Mouse (Mus musculus) lung, postnatal 10 days (tissue): ENCODE data around the gene Carmil3.

ENCODE experiments used
- DNase-seq: peaks from one replicate; pipeline ENCODE4 v3.0.0; 2021

The Carmil3 gene

GRCm38 (mm10) chr14:55544334-55544733 lies 53.9 kb downstream of the Carmil3 start:
- no peak for DNase-seq

- no peak for DNase-seq
These were observed 59.7 kb downstream of the Carmil3 start for GRCm38 (mm10) chr14:55550191-55550590.

DNA sequence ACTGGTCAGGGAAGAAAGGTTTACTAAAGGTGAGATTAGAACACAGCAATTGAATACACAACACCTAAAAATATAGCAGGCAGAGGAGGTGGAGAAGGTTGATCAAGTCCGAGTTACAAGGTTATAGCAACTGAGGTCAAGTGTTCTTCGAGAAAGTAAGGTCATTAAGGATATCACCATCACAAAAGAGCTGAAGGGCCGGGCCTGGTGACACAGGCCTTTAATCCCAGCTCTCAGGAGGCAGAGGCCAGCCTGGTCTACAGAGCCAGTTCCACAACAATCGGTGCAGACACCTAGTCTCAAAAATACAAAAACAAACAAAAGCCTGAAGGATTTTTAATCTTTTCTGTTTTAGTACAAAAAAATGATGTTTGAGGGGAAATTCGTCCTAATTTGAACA lies 60.9 kb downstream of the Carmil3 start:
- DNase-seq = no peak

DNA sequence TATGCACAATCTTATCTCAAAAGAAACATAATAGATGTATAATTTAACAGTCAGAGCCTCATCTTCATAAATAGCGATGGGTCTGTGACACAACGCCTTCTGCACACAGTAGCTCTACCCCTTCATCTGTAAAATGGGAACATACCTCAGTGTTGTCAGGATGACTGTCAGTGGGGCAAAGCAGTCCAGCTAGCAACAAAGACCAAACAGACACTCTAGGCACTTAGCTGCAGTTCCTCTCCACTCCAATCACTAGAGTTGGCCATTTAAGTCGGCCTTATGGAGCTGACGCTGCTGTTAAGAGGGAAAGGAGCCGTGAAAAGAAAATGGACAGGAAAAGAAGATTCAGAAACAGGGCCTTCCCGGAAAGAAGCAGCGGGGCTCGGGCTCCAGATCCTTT lies 61.3 kb downstream of the Carmil3 start:
- no peak for DNase-seq

GRCm38 (mm10) chr14:55554635-55555034 lies 64.2 kb downstream of the Carmil3 start:
- DNase-seq = no peak

DNA sequence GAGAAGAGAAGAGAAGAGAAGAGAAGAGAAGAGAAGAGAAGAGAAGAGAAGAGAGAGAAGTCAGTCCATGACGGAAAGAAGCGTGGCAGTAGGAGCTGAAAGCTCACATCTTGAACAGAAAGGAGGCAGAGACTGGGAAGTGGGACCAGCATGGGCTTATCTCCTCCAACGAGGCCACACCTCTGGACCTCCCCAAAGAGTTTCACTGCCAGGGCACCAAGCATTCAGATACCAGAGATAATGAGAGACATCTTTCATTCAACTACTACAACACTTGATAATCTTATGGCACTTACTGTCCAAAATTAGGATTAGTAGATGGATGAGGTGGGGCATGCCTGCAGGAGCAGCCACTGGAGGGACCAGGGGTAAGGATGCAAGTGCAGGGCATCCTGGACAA lies 65.3 kb downstream of the Carmil3 start:
- DNase-seq = no peak

- peak; percentile 96 for DNase-seq
These were observed 66.6 kb downstream of the Carmil3 start for GRCm38 (mm10) chr14:55557003-55557402.

- no peak for DNase-seq
These were observed 67.1 kb downstream of the Carmil3 start for GRCm38 (mm10) chr14:55557587-55557986.
